Mouse (Mus musculus) megakaryocyte, embryonic 14.5 days (primary cell): ENCODE measurements around the gene Gimd1. TPM values are rescaled to one million over a fixed set of nuclear protein-coding genes. Genes with fewer than 3 reads are reported as not detected.

ENCODE experiments used
- H3K27me3 ChIP-seq: replicated peaks from 2 replicates; pipeline ENCODE3; 2012; ENCODE audit warnings: inconsistent platforms
- H3K36me3 ChIP-seq: replicated peaks from 2 replicates; pipeline ENCODE3; 2012; ENCODE audit warnings: low read length, inconsistent platforms, mixed read lengths
- H3K4me1 ChIP-seq: 2 replicates; pipeline ENCODE4 v1.6.1; 2012; ENCODE audit warnings: inconsistent platforms
- H3K4me3 ChIP-seq: replicated peaks from 2 replicates; pipeline ENCODE3; 2012; ENCODE audit warnings: moderate library complexity, mild to moderate bottlenecking, inconsistent platforms
- H3K9me3 ChIP-seq: 2 replicates; pipeline ENCODE4 v1.6.1; 2012; ENCODE audit warnings: inconsistent platforms
- FLI1 ChIP-seq: IDR thresholded peaks from 2 replicates; pipeline ENCODE4 v1.6.1; 2012; ENCODE audit warnings: low read length, inconsistent platforms, mixed read lengths
- GATA1 ChIP-seq: IDR thresholded peaks from 3 replicates; pipeline ENCODE4 v1.6.1; 2012; ENCODE audit warnings: mixed read lengths, low read length, inconsistent platforms, borderline replicate concordance
- polyA plus RNA-seq: library from polyadenylated mRNA; stranded (reverse); fragments of >175 nt; gene quantifications from 2 replicates; pipeline ENCODE4 v1.2.3, GENCODE M21; 2012; ENCODE audit warnings: low replicate concordance; ENCODE audit not compliant: insufficient read depth

The Gimd1 gene
- polyA plus RNA-seq, 1 experiment: not detected

DNA sequence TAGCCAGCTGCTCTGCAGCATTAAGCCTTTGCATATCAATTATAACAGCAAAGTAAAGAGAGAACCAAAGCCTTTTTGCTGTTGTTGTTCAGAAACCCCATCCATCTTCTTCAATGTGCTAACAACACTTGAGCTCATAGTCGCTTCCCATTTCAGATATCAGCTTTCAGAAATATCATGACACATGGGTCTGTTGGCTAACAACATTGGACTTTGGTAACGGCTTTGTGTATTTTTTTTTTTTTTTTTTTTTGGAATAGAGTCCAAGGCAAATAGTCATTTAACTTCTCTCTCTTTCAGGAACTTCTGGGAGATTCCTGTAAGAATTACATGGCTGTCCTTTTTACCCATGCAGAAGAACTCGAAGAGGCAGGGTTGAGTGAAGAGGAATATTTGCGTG lies 14.5 kb downstream of the Gimd1 start:
- Histone ChIP-seq H3K4me3 (no peak overlapping the region), H3K36me3 (no peaks in the 10 kb centered on the region), H3K9me3 (no peaks in the 10 kb centered on the region), H3K4me1 (no peaks in the 10 kb centered on the region), H3K27me3 (no peaks in the 10 kb centered on the region)
- TF ChIP-seq GATA1: no peak
- no peak for TF ChIP-seq FLI1

DNA sequence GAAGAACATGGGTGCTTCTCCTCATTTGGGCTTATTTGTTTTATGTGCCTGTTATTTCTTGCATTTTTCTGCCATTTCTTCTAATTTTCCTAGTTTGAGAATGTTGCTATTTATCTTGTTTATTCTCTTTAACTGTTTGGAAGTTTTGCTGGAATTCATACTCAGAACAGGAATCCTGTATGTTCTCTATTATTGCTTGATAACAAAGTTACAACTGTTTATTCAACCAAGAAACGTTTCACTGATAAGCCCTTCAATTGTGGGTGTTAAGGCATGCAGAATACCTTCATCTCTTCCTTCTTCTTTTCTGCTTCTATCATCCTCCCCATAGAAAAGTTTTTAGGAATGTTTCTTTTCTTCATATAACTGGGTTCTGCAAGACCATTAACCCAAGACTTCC lies 17.2 kb downstream of the Gimd1 start:
- Histone ChIP-seq H3K9me3 (no peaks in the 10 kb centered on the region), H3K4me3 (no peak overlapping the region), H3K4me1 (no peaks in the 10 kb centered on the region), H3K27me3 (no peaks in the 10 kb centered on the region), H3K36me3 (no peaks in the 10 kb centered on the region)
- TF ChIP-seq GATA1 (no peak), FLI1 (no peak)

DNA sequence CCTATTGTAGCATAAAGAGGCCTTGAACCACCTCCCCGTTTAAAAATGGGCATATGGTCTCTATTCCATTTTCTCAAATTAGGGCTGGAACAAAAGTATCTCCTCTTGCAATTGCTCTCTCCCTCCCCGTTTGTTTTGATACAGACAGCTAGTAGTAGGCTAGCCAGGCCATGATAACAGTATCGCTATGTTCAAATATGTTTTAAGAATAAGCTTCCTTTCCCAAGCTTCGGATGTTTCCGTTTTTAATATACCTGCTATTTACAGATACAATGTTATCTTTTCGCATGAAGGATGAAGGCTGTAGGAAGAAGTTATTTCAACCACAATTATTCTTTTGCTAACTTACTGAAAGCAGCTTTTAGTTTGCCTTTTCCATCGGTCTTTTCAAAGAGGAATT lies 19.7 kb downstream of the Gimd1 start:
- H3K27me3 ChIP-seq: no peaks in the 10 kb centered on the region
- H3K9me3 ChIP-seq: no peaks in the 10 kb centered on the region
- no peaks in the 10 kb centered on the region for H3K4me1 ChIP-seq
- H3K4me3 ChIP-seq: no peak overlapping the region
- TF ChIP-seq FLI1 (no peak), GATA1 (no peak)
- H3K36me3 ChIP-seq: no peaks in the 10 kb centered on the region

DNA sequence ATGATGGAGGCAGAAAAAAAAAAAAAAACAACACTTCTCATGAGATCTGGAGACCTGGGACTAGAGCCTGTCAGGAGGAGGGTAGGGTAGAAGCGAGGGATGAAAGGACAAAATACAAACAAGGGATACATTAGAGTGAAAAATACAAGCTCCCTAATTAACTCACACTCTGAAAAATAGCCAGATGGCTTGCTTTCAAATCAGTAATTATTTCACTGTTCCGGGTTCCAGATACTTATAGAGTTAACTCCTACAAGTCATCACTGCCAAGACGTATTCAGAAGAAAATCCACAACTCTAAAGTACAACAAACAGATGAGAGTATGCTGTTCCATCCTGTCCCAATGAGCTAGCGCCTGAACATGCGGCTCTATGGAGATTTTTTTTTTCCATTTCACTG lies 20.6 kb downstream of the Gimd1 start:
- TF ChIP-seq FLI1: no peak
- no peak for TF ChIP-seq GATA1
- Histone ChIP-seq H3K27me3 (no peaks in the 10 kb centered on the region), H3K9me3 (no peaks in the 10 kb centered on the region), H3K36me3 (no peaks in the 10 kb centered on the region), H3K4me1 (no peaks in the 10 kb centered on the region), H3K4me3 (no peak overlapping the region)

DNA sequence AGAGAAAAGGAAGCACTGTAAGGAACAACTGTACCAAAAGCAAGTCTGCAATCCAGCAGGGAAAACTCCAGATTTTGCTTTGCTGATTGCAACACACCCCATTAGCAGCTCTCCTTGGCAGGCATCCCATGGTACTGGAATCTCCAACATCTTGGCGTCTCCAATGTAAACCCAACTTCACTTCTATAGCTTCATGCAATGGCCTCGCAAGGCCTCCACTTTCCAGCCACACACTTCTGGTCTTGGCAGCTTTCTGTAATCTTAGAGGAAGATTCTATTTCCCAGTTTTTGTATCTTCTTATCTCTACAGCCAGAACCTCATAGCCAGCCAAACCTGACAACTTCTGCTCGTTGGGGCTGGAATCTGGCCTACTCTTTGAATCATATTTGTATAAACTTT lies 22.2 kb downstream of the Gimd1 start:
- Histone ChIP-seq H3K27me3 (no peaks in the 10 kb centered on the region), H3K4me1 (no peaks in the 10 kb centered on the region), H3K9me3 (no peaks in the 10 kb centered on the region), H3K4me3 (no peak overlapping the region), H3K36me3 (no peaks in the 10 kb centered on the region)
- TF ChIP-seq GATA1 (no peak), FLI1 (no peak)

DNA sequence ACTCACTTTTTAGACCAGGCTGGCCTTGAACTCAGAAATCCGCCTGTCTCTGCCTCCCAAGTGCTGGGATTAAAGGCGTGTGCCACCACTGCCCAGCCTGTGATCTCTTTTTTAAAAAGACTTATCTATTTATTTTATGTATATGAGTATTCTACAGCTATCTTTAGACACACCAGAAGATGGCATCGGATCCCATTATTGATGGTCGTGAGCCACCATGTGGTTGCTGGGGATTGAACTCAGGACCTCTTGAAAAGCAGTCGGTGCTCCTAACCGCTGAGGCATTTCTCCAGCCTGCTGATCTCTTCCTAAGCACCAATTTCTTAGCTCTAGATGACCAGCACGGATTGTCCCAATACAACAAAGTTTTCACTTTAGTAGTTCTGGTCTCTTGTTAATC lies 24.3 kb downstream of the Gimd1 start:
- TF ChIP-seq FLI1 (no peak), GATA1 (no peak)
- Histone ChIP-seq H3K36me3 (peaks cover 6% of the 10 kb centered on the region), H3K4me1 (no peaks in the 10 kb centered on the region)

DNA sequence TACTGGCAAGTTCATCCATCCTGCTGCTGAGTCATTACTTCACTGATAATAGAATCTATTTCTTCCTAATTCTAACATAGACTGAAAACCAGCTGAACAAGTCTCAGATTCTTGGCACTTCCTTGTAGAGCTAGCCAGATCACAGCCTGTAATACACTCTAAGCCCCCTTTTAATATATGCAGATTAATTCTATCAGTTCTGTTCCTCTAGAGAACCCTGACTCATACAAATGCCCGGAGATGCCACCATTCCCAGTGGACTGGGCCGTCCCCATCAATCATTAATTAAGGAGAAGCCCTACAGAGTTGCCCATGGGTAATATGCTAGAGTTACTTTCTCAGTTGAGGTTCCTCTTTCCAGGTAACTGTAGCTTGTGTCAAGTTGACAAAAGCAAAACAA lies 26.3 kb downstream of the Gimd1 start:
- no peak overlapping the region for H3K4me3 ChIP-seq
- H3K36me3 ChIP-seq: peaks cover 26% of the 10 kb centered on the region
- no peaks in the 10 kb centered on the region for H3K9me3 ChIP-seq
- TF ChIP-seq FLI1 (no peak), GATA1 (no peak)
- no peaks in the 10 kb centered on the region for H3K4me1 ChIP-seq
- no peaks in the 10 kb centered on the region for H3K27me3 ChIP-seq

More for the DNA sequence above, 24.3 kb downstream of the Gimd1 start:
- no peaks in the 10 kb centered on the region for H3K9me3 ChIP-seq
- no peak overlapping the region for H3K4me3 ChIP-seq
- H3K27me3 ChIP-seq: no peaks in the 10 kb centered on the region

DNA sequence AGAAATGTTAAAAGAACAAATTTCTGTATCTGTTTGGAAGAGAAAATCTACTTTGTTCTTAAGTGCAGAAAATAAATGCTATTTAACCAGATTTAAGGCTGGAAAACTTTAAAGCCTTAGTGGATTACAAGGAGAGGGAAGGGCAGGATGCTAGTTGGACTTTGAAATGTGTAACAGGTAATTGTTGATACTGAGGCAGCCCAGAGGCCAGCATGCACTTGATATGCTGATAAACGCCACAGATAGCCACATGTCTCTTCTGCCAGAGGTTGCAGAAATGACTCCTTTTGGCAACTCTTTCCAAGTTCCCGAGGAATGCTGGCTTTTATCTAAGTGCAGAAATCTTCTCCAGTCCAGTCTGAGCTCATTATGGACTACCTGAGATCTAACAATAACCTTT lies 47.9 kb downstream of the Gimd1 start:
- no peak overlapping the region for H3K4me3 ChIP-seq
- H3K9me3 ChIP-seq: no peaks in the 10 kb centered on the region
- H3K27me3 ChIP-seq: no peaks in the 10 kb centered on the region
- H3K36me3 ChIP-seq: peaks cover 48% of the 10 kb centered on the region
- H3K4me1 ChIP-seq: peaks cover 10% of the 10 kb centered on the region
- TF ChIP-seq GATA1 (no peak), FLI1 (no peak)

DNA sequence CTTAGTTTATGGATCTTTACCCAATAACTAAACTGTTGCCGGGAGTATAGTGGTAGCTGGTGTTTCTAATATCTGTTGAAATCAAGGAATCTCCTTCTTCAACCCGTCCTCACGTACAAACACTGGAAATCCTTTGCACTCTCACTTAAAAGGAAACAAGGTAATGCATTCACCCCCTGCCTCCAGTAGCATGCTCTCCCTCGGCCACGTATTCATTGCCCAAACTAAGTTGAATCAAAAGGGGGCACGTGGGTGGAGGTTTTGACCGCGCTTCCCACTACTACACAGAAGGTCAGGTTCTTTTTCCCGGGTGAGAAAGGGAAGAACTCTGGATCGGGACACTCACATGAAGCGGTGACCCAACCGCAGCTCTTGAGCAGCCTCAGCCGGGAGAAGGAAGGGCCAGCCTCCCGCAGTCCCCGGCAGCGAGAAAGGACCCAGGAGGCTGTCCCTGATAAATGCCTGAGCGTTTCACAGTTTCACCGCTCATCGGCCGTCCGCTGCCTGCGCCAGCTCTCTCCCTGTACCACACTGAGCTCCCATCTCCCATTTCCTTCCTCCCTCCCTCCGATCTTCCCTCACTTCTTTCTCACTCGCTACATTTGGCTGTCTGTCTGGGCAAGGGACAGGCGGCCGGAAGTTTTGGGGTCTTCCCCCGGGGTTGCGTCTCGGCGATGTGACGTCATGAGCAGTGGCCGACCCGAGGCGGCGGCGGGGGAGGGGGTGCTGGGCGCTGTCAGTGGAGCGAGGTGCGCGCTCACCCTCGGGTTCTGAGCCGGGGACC lies 54.0 kb downstream of the Gimd1 start, which contains the start of gene Tbck:
Gene Tbck (plus strand): TSS at position 698 of the 784 bp plus-strand sequence.
- H3K36me3 ChIP-seq: peaks cover 21% of the 10 kb centered on the region
- H3K4me1 ChIP-seq: peaks cover 30% of the 10 kb centered on the region
- TF ChIP-seq FLI1 (peak; percentile 48; the same call in 1 of the 2 replicates), GATA1 (no peak)
- H3K27me3 ChIP-seq: no peaks in the 10 kb centered on the region
- no peaks in the 10 kb centered on the region for H3K9me3 ChIP-seq
- H3K4me3 ChIP-seq: peak within 1 kb of the TSS; percentile 96

DNA sequence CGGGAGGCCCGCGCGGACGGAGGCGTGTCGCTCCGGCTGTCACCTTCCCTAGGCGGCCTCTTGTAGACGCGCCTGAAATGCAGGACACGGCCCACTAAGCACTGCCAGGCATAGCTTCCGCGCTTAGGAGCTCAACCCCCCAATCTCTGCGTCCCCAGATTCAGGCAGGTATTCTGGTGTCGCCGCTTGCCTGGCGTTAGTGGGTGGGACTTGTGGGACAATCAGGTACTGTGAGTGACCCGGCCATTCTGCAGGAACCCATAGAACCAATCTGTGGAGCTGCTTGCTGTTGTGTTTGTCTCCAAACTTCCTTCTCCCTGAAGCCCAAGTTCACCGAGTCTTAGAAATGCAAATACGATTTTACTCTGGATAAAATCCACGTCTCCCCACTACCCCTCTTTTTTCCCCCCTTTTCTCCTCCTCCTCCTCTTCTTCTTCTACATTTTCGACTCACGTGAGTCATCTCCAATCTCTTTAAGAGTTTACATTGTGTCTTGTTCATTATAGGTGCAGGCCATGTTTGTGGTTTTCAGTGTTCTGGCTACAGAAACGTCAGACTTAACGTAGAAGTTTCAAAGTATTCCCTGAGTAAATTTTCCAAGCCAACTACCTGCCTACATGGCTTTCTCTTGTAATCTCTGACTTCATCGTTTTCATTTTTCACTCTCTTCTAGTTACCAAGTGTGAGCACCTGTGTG lies 54.8 kb downstream of the Gimd1 start, which contains the start of gene Aimp1:
Gene Aimp1 (minus strand): TSS at position 140 of the 698 bp plus-strand sequence.
- peaks cover 25% of the 10 kb centered on the region for H3K36me3 ChIP-seq
- H3K4me3 ChIP-seq: peak within 1 kb of the TSS; percentile 96
- H3K9me3 ChIP-seq: no peaks in the 10 kb centered on the region
- H3K27me3 ChIP-seq: no peaks in the 10 kb centered on the region
- TF ChIP-seq FLI1 (no peak), GATA1 (no peak)
- H3K4me1 ChIP-seq: peaks cover 28% of the 10 kb centered on the region

Other genes with a start within 250 kb of the Gimd1 start
- 1.2 and 3.3 TPM in 2 replicates for gene Tbck, start 54.3 kb downstream of the Gimd1 start, polyA plus RNA-seq
- gene Aimp1, start 54.5 kb downstream of the Gimd1 start, polyA plus RNA-seq: 13.0 TPM in 1 of 2 replicates, not detected in the other